Comparison of ENCODE assay signal across 8 mouse cellular contexts in the genomic region with DNA sequence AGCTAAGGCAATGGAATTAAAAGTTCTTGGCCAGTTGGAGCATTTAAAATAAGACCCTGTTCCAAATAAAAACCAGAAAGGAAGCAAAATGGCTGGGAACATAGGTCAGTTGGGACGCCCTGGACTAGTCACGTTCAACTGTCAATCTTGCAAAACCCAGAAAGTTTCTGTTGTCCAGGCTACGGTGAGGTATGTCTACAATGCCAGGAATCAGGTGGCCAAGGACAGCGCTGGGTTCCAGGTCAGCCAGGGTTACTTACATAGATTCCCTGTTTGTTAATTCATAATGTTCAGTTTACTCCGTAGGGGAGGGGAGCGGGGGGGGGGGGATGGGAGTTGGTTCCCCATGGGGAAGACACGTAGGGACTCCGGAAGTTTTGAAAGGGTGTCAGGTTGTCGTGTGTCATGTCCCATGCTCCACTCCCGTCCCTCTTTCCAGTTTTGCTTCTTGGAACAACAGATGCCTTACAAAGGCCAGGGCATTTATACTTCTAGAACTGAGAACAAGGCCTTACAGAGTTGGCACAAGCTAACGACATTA. TPM values are rescaled to one million over a fixed set of nuclear protein-coding genes. Genes with fewer than 3 reads are reported as not detected.
DNase-seq lines count a peak whose midpoint lies in the region; ATAC-seq and TF ChIP-seq lines count a peak whose summit lies in the region.

No protein-coding gene starts in this region.

- no peak for TF ChIP-seq CTCF in kidney, adult 2 months (conservative IDR thresholded peaks at IDR 0.05; ENCODE audit: insufficient read depth, insufficient read length, low read depth, low read length)

- no peaks in the 10 kb centered on the region for H3K27me3 ChIP-seq in kidney, adult 2 months (replicated peaks; ENCODE audit: control insufficient read depth, insufficient read depth, low read length)
- H3K27me3 ChIP-seq in midbrain, embryonic 16.5 days (ENCODE audit: control insufficient read depth, insufficient read depth, low read depth, low read length): no peaks in the 10 kb centered on the region

- intact Hi-C loops in left cerebral cortex, postnatal 10 days (cut with DNase I): no loop called here

- no peak for DNase-seq in kidney, adult 2 months
- DNase-seq in kidney, postnatal 36 days: no peak
- DNase-seq in adrenal gland, postnatal 25 days: no peak
- DNase-seq in thymus, adult 18-20 months: no peak
- no peak for DNase-seq in left cerebral cortex, postnatal 10 days (ENCODE audit: extremely low spot score in 1 of 2, low spot score in 2 of 2)

- peak; percentile 10 for ATAC-seq in activated CD4-positive, CD25-positive, alpha-beta regulatory T cell, adult 4 months
- ATAC-seq in inflammation-experienced regulatory T-cells, adult 6 months: peak; percentile 10
- ATAC-seq in midbrain, embryonic 16.5 days: peak; percentile 66

- H3K9me3 ChIP-seq in midbrain, embryonic 16.5 days (replicated peaks; ENCODE audit: control insufficient read depth, low read length, poor library complexity, severe bottlenecking): no peaks in the 10 kb centered on the region

- H3K4me2 ChIP-seq in midbrain, embryonic 16.5 days (ENCODE audit: low read length): peak overlapping the region; percentile 77

- TF ChIP-seq POLR2A in kidney, adult 2 months (IDR thresholded peaks at IDR 0.05; ENCODE audit: low read depth, low read length): no peak

- WGBS in kidney, adult 2 months: 28% methylated on average over 11 of the region's 11 CpGs
- WGBS in midbrain, embryonic 16.5 days: 34% methylated on average over 11 of the region's 11 CpGs

- no peaks in the 10 kb centered on the region for H3K36me3 ChIP-seq in kidney, adult 2 months (ENCODE audit: control insufficient read depth, insufficient read depth, low read length)
- H3K36me3 ChIP-seq in midbrain, embryonic 16.5 days (ENCODE audit: control insufficient read depth, insufficient read depth, low read length): no peaks in the 10 kb centered on the region

- H3K27ac ChIP-seq in kidney, adult 2 months (ENCODE audit: insufficient read depth, low read depth, low read length): peak overlapping the region; percentile 76; the same call in 1 of the 2 replicates
- peak overlapping the region; percentile 87; the same call in 1 of the 2 replicates for H3K27ac ChIP-seq in midbrain, embryonic 16.5 days (ENCODE audit: low read length)

- H3K9ac ChIP-seq in midbrain, embryonic 16.5 days (ENCODE audit: low read depth, low read length): peak overlapping the region; percentile 93

- H3K4me3 ChIP-seq in kidney, adult 2 months (ENCODE audit: insufficient read depth, low read depth, low read length): peak overlapping the region; percentile 94
- H3K4me3 ChIP-seq in midbrain, embryonic 16.5 days (ENCODE audit: low read depth, low read length): peak overlapping the region; percentile 95

- H3K4me1 ChIP-seq in kidney, adult 2 months (ENCODE audit: control insufficient read depth, insufficient read depth, low read length): peaks cover 16% of the 10 kb centered on the region; the same call in 1 of the 2 replicates
- peaks cover 17% of the 10 kb centered on the region for H3K4me1 ChIP-seq in midbrain, embryonic 16.5 days (ENCODE audit: control insufficient read depth, insufficient read depth, low read length)

RNA-seq across cellular contexts. Expression of a gene that starts 0.7 kb away (rescaled TPM):
- polyA plus RNA-seq in kidney, adult 2 months (2012; rRNA removed): 44.0 and 46.3 TPM in 2 replicates
- 100 to 1,000 TPM in 1 of 2 experiments, 10 to 100 TPM in 1; 82.0 to 116 TPM for polyA plus RNA-seq in activated CD4-positive, CD25-positive, alpha-beta regulatory T cell, adult 4 months (2017; shearing (Covaris generic))
- polyA plus RNA-seq in inflammation-experienced regulatory T-cells, adult 6 months (2017; shearing (Covaris generic)): 100 to 1,000 TPM in 2 of 3 experiments, 10 to 100 TPM in 1; 95.1 to 126 (median 115) TPM
- polyA plus RNA-seq in midbrain, embryonic 16.5 days (2015; fragmentation: Nextera tagmentation; extraction: Ambion mirVana): 39.0 and 42.7 TPM in 2 replicates
- 23.9 and 44.1 TPM in 2 replicates for total RNA-seq in adrenal gland, postnatal 25 days (2021)
- 10 to 100 TPM; 34.8 to 36.1 TPM for total RNA-seq in left cerebral cortex, postnatal 10 days (2021)

RNA-seq across cellular contexts. Expression of a gene that starts 10.6 kb away (rescaled TPM):
- polyA plus RNA-seq in kidney, adult 2 months (2012; rRNA removed): 23.1 and 25.6 TPM in 2 replicates
- polyA plus RNA-seq in activated CD4-positive, CD25-positive, alpha-beta regulatory T cell, adult 4 months (2017; shearing (Covaris generic)): 10 to 100 TPM; 56.2 to 62.4 TPM
- 10 to 100 TPM; 46.3 to 77.0 (median 59.8) TPM for polyA plus RNA-seq in inflammation-experienced regulatory T-cells, adult 6 months (2017; shearing (Covaris generic))
- 67.8 and 73.1 TPM in 2 replicates for polyA plus RNA-seq in midbrain, embryonic 16.5 days (2015; fragmentation: Nextera tagmentation; extraction: Ambion mirVana)
- total RNA-seq in adrenal gland, postnatal 25 days (2021): 29.6 and 40.6 TPM in 2 replicates
- total RNA-seq in left cerebral cortex, postnatal 10 days (2021): 10 to 100 TPM; 32.7 to 38.0 TPM

RNA-seq across cellular contexts. Expression of a gene that starts 32.5 kb away (rescaled TPM):
- 41.0 and 42.9 TPM in 2 replicates for polyA plus RNA-seq in kidney, adult 2 months (2012; rRNA removed)
- polyA plus RNA-seq in activated CD4-positive, CD25-positive, alpha-beta regulatory T cell, adult 4 months (2017; shearing (Covaris generic)): 1 to 10 TPM; 2.1 to 4.2 TPM
- 1 to 10 TPM in 1 of 3 experiments, under 1 TPM in 2; 0.50 to 5.3 (median 0.94) TPM for polyA plus RNA-seq in inflammation-experienced regulatory T-cells, adult 6 months (2017; shearing (Covaris generic))
- polyA plus RNA-seq in midbrain, embryonic 16.5 days (2015; fragmentation: Nextera tagmentation; extraction: Ambion mirVana): 5.3 and 7.1 TPM in 2 replicates
- total RNA-seq in adrenal gland, postnatal 25 days (2021): 4.6 and 6.2 TPM in 2 replicates
- 1 to 10 TPM; 3.0 to 3.4 TPM for total RNA-seq in left cerebral cortex, postnatal 10 days (2021)

Comparison
In these comparisons a context has a peak if more than half of its experiments do, and no peak if none do; other contexts are left out.
1. ATAC-seq: peak in every context shown above with its lines; median percentile 66 in midbrain, embryonic 16.5 days; 10 in activated CD4-positive, CD25-positive, alpha-beta regulatory T cell, adult 4 months; 10 in inflammation-experienced regulatory T-cells, adult 6 months.